Mouse (Mus musculus) leukemia stem cell, adult 10-12 weeks (primary cell): ENCODE data around the gene Olfr724. TPM values are rescaled to one million over a fixed set of nuclear protein-coding genes. Genes with fewer than 3 reads are reported as not detected.

ENCODE experiments used
- polyA plus RNA-seq: library from polyadenylated mRNA; stranded (reverse); fragments of >175 nt; gene quantifications from 2 replicates; pipeline ENCODE4 v1.2.3, GENCODE M21; 2012; ENCODE audit warnings: low replicate concordance

Olfr724 gene
- not detected in 2 replicates for polyA plus RNA-seq

GRCm38 (mm10) chr14:49963174-49963573 lies at the start of gene Olfr724:
Olfr724 (minus strand) TSS chr14:49963274.

GRCm38 (mm10) chr14:49931687-49932086 lies 31.4 kb downstream of the Olfr724 start, which contains the start of gene Olfr723:
Olfr723 (minus strand) TSS chr14:49931787.

Other genes starting within 250 kb of the Olfr724 start
- gene Armh4, start 179.9 kb downstream of the Olfr724 start, polyA plus RNA-seq: 0.03 TPM in 1 of 2 replicates, not detected in the other
- gene Olfr722, start 61.3 kb downstream of the Olfr724 start, polyA plus RNA-seq: not detected in 2 replicates
- gene Olfr723, start 31.5 kb downstream of the Olfr724 start, polyA plus RNA-seq: not detected in 2 replicates
- not detected in 2 replicates for gene Olfr725, start 77.1 kb upstream of the Olfr724 start, polyA plus RNA-seq
- gene Olfr726, start 127.7 kb upstream of the Olfr724 start, polyA plus RNA-seq: not detected in 2 replicates
- not detected in 2 replicates for gene Olfr727, start 159.9 kb upstream of the Olfr724 start, polyA plus RNA-seq
- gene Olfr728, start 179.4 kb upstream of the Olfr724 start, polyA plus RNA-seq: not detected in 2 replicates
- gene Olfr729, start 189.6 kb upstream of the Olfr724 start, polyA plus RNA-seq: not detected in 2 replicates
- gene Olfr730, start 224.9 kb upstream of the Olfr724 start, polyA plus RNA-seq: not detected in 2 replicates